Mouse (Mus musculus): Measurements from ENCODE around the gene Spaar. TPM values are rescaled to one million over a fixed set of nuclear protein-coding genes. Genes with fewer than 3 reads are reported as not detected.
A peak's percentile ranks its signal among the peaks of the same experiment; 100 is the strongest.

Spaar gene
- polyA plus RNA-seq, 1 experiment, result 0.88 TPM

- H3K4me1 ChIP-seq (ENCODE audit: control insufficient read depth, insufficient read depth, low read length), result no peaks in the 10 kb centered on the region
- no peak overlapping the region for H3K4me3 ChIP-seq (replicated peaks; ENCODE audit: insufficient read depth, low read depth, low read length)
- peak; percentile 37; the same call in 1 of the 2 replicates for TF ChIP-seq CTCF (IDR thresholded peaks at IDR 0.05; ENCODE audit: borderline replicate concordance, insufficient read depth, low read depth, low read length)
- TF ChIP-seq POLR2A (IDR thresholded peaks at IDR 0.05; ENCODE audit: borderline replicate concordance, insufficient read depth, low read length), result no peak
- H3K27ac ChIP-seq (ENCODE audit: insufficient read depth, low read length), result no peak overlapping the region
- peak in 1 of 2 experiments; percentile 20 for DNase-seq
- no peaks in the 10 kb centered on the region for H3K27me3 ChIP-seq (ENCODE audit: control insufficient read depth, insufficient read depth, low read length)
- 16% methylated on average over 6 of the region's 6 CpGs for WGBS
Observed at GRCm38 (mm10) chr4:43745187-43745586, 15.4 kb downstream of the Spaar start.

GRCm38 (mm10) chr4:43757213-43757612, 27.4 kb downstream of the Spaar start:
- peak in 1 of 2 experiments; percentile 22 for DNase-seq
- TF ChIP-seq CTCF (IDR thresholded peaks at IDR 0.05; ENCODE audit: borderline replicate concordance, insufficient read depth, low read depth, low read length) (no peak), POLR2A (IDR thresholded peaks at IDR 0.05; ENCODE audit: borderline replicate concordance, insufficient read depth, low read length) (no peak)
- no peak overlapping the region for H3K27ac ChIP-seq (ENCODE audit: insufficient read depth, low read length)
- no peaks in the 10 kb centered on the region for H3K27me3 ChIP-seq (ENCODE audit: control insufficient read depth, insufficient read depth, low read length)
- WGBS, result 59% methylated on average over 6 of the region's 6 CpGs
- H3K4me1 ChIP-seq (ENCODE audit: control insufficient read depth, insufficient read depth, low read length), result no peaks in the 10 kb centered on the region
- H3K4me3 ChIP-seq (replicated peaks; ENCODE audit: insufficient read depth, low read depth, low read length), result no peak overlapping the region

- peak in 1 of 2 experiments; percentile 10 for DNase-seq
- no peaks in the 10 kb centered on the region for H3K27me3 ChIP-seq (ENCODE audit: control insufficient read depth, insufficient read depth, low read length)
- H3K4me1 ChIP-seq (ENCODE audit: control insufficient read depth, insufficient read depth, low read length), result no peaks in the 10 kb centered on the region
- no peak overlapping the region for H3K4me3 ChIP-seq (replicated peaks; ENCODE audit: insufficient read depth, low read depth, low read length)
- 78% methylated on average over 21 of the region's 21 CpGs for WGBS
- TF ChIP-seq POLR2A (IDR thresholded peaks at IDR 0.05; ENCODE audit: borderline replicate concordance, insufficient read depth, low read length), result no peak
- TF ChIP-seq CTCF (IDR thresholded peaks at IDR 0.05; ENCODE audit: borderline replicate concordance, insufficient read depth, low read depth, low read length), result no peak
- H3K27ac ChIP-seq (ENCODE audit: insufficient read depth, low read length), result no peak overlapping the region; the same call in 1 of the 2 replicates
Observed at GRCm38 (mm10) chr4:43759571-43760418, 30.0 kb downstream of the Spaar start.

- 75% methylated on average over 10 of the region's 10 CpGs for WGBS
- peak in 1 of 2 experiments; percentile 11 for DNase-seq
Observed at GRCm38 (mm10) chr4:43760460-43760859, 30.6 kb downstream of the Spaar start.

GRCm38 (mm10) chr4:43761336-43761735, 31.5 kb downstream of the Spaar start:
- no peaks in the 10 kb centered on the region for H3K27me3 ChIP-seq (ENCODE audit: control insufficient read depth, insufficient read depth, low read length)
- TF ChIP-seq POLR2A (IDR thresholded peaks at IDR 0.05; ENCODE audit: borderline replicate concordance, insufficient read depth, low read length), result no peak
- no peak for TF ChIP-seq CTCF (IDR thresholded peaks at IDR 0.05; ENCODE audit: borderline replicate concordance, insufficient read depth, low read depth, low read length)
- DNase-seq, result no peak
- no peaks in the 10 kb centered on the region for H3K4me1 ChIP-seq (ENCODE audit: control insufficient read depth, insufficient read depth, low read length)
- H3K4me3 ChIP-seq (replicated peaks; ENCODE audit: insufficient read depth, low read depth, low read length), result no peak overlapping the region
- WGBS, result 66% methylated on average over 2 of the region's 2 CpGs
- H3K27ac ChIP-seq (ENCODE audit: insufficient read depth, low read length), result no peak overlapping the region

More at GRCm38 (mm10) chr4:43760460-43760859, 30.6 kb downstream of the Spaar start:
- TF ChIP-seq CTCF (IDR thresholded peaks at IDR 0.05; ENCODE audit: borderline replicate concordance, insufficient read depth, low read depth, low read length) (no peak), POLR2A (IDR thresholded peaks at IDR 0.05; ENCODE audit: borderline replicate concordance, insufficient read depth, low read length) (no peak)
- no peak overlapping the region for H3K4me3 ChIP-seq (replicated peaks; ENCODE audit: insufficient read depth, low read depth, low read length)
- H3K27me3 ChIP-seq (ENCODE audit: control insufficient read depth, insufficient read depth, low read length), result no peaks in the 10 kb centered on the region
- H3K27ac ChIP-seq (ENCODE audit: insufficient read depth, low read length), result no peak overlapping the region
- H3K4me1 ChIP-seq (ENCODE audit: control insufficient read depth, insufficient read depth, low read length), result no peaks in the 10 kb centered on the region

- 19% methylated on average over 7 of the region's 7 CpGs for WGBS
- no peaks in the 10 kb centered on the region for H3K4me1 ChIP-seq (ENCODE audit: control insufficient read depth, insufficient read depth, low read length)
- no peak overlapping the region for H3K4me3 ChIP-seq (replicated peaks; ENCODE audit: insufficient read depth, low read depth, low read length)
- TF ChIP-seq CTCF (IDR thresholded peaks at IDR 0.05; ENCODE audit: borderline replicate concordance, insufficient read depth, low read depth, low read length) (peak; percentile 63), POLR2A (IDR thresholded peaks at IDR 0.05; ENCODE audit: borderline replicate concordance, insufficient read depth, low read length) (no peak)
- H3K27me3 ChIP-seq (ENCODE audit: control insufficient read depth, insufficient read depth, low read length), result no peaks in the 10 kb centered on the region
- peak; percentile 16 to 34 for DNase-seq
- H3K27ac ChIP-seq (ENCODE audit: insufficient read depth, low read length), result no peak overlapping the region
Observed at GRCm38 (mm10) chr4:43763410-43763809, 33.6 kb downstream of the Spaar start.

GRCm38 (mm10) chr4:43768341-43768740, 38.5 kb downstream of the Spaar start:
- Histone ChIP-seq H3K27ac (ENCODE audit: insufficient read depth, low read length) (no peak overlapping the region), H3K4me3 (replicated peaks; ENCODE audit: insufficient read depth, low read depth, low read length) (no peak overlapping the region), H3K4me1 (ENCODE audit: control insufficient read depth, insufficient read depth, low read length) (no peaks in the 10 kb centered on the region), H3K27me3 (ENCODE audit: control insufficient read depth, insufficient read depth, low read length) (no peaks in the 10 kb centered on the region; the same call in 1 of the 2 replicates)
- DNase-seq, result no peak
- WGBS, result 82% methylated on average over 5 of the region's 5 CpGs
- no peak for TF ChIP-seq CTCF (IDR thresholded peaks at IDR 0.05; ENCODE audit: borderline replicate concordance, insufficient read depth, low read depth, low read length)
- TF ChIP-seq POLR2A (IDR thresholded peaks at IDR 0.05; ENCODE audit: borderline replicate concordance, insufficient read depth, low read length), result no peak

GRCm38 (mm10) chr4:43769374-43769773, 39.5 kb downstream of the Spaar start:
- TF ChIP-seq CTCF (IDR thresholded peaks at IDR 0.05; ENCODE audit: borderline replicate concordance, insufficient read depth, low read depth, low read length) (no peak), POLR2A (IDR thresholded peaks at IDR 0.05; ENCODE audit: borderline replicate concordance, insufficient read depth, low read length) (no peak)
- Histone ChIP-seq H3K27me3 (ENCODE audit: control insufficient read depth, insufficient read depth, low read length) (no peaks in the 10 kb centered on the region; the same call in 1 of the 2 replicates), H3K4me1 (ENCODE audit: control insufficient read depth, insufficient read depth, low read length) (no peaks in the 10 kb centered on the region), H3K4me3 (replicated peaks; ENCODE audit: insufficient read depth, low read depth, low read length) (no peak overlapping the region), H3K27ac (ENCODE audit: insufficient read depth, low read length) (no peak overlapping the region)
- no peak for DNase-seq
- WGBS, result 96% methylated on average over 2 of the region's 2 CpGs
